Mouse (Mus musculus): ENCODE measurements around the gene Ebf1. TPM values are rescaled to one million over a fixed set of nuclear protein-coding genes. Genes with fewer than 3 reads are reported as not detected.

Ebf1 gene
- polyA plus RNA-seq, 1 experiment from 2014 or later, result 11.6 TPM

DNA sequence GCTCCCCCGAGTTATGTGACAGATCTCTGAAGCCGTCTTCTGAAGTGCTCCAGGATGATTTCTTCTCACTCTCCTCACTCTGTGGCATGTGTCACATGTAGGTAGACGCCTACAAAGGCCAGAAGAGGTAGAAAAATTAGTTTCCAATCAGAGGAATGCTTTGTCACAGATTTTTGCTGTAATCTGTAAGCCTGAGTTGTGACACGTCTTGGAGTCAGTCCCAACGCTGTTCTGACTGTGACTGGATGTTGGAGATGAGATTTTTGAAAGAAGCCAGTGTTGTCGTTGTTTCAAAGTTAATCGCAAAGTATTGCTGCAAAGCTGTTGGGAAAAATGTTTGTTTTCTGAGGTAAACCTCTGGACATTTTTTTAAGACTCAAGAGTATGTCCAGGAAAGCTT lies 139.2 kb downstream of the Ebf1 start:
- H3K9ac ChIP-seq, result no peak overlapping the region
- H3K4me2 ChIP-seq, result no peak overlapping the region
- no peak for DNase-seq
- H3K4me3 ChIP-seq (ENCODE audit: low read depth, low read length), result no peak overlapping the region
- H3K36me3 ChIP-seq (ENCODE audit: insufficient read depth), result no peaks in the 10 kb centered on the region
- H3K4me1 ChIP-seq (ENCODE audit: insufficient read depth), result no peaks in the 10 kb centered on the region
- H3K27me3 ChIP-seq (ENCODE audit: insufficient read depth, low read length), result no peaks in the 10 kb centered on the region
- TF ChIP-seq CTCF (IDR thresholded peaks at IDR 0.05; ENCODE audit: low read depth), result no peak
- no peaks in the 10 kb centered on the region for H3K9me3 ChIP-seq (ENCODE audit: low read depth, low read length)
- ATAC-seq (ENCODE audit: insufficient read depth), result no peak
- no peak overlapping the region for H3K27ac ChIP-seq (ENCODE audit: low read depth)
- WGBS, result 58% methylated on average over 7 of the region's 7 CpGs

DNA sequence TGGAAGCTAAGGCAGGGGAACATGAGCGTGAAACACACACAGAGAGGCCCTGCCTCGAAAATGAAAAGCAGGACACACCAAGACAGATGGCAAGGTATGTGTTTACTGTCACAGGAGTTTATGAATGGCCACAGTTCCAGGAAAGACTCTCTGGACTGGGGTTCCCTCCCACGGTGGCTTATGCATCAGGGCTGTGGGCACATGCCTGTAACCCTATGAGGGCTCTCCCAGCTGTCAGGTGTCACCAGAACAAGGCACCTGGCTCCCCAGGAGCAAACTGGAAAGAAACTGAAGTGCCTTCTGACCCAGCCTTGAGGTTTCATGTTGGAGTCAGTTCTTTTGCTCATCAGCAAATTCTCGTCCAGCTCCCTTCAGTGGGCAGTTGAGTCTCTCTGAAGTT lies 141.7 kb downstream of the Ebf1 start:
- ATAC-seq (ENCODE audit: insufficient read depth), result no peak
- TF ChIP-seq CTCF (IDR thresholded peaks at IDR 0.05; ENCODE audit: low read depth), result no peak
- WGBS, result 63% methylated on average over 4 of the region's 4 CpGs
- Histone ChIP-seq H3K9ac (no peak overlapping the region), H3K4me2 (no peak overlapping the region), H3K9me3 (ENCODE audit: low read depth, low read length) (no peaks in the 10 kb centered on the region), H3K4me3 (ENCODE audit: low read depth, low read length) (no peak overlapping the region), H3K27me3 (ENCODE audit: insufficient read depth, low read length) (no peaks in the 10 kb centered on the region), H3K4me1 (ENCODE audit: insufficient read depth) (no peaks in the 10 kb centered on the region), H3K36me3 (ENCODE audit: insufficient read depth) (no peaks in the 10 kb centered on the region), H3K27ac (ENCODE audit: low read depth) (no peak overlapping the region)
- no peak for DNase-seq

DNA sequence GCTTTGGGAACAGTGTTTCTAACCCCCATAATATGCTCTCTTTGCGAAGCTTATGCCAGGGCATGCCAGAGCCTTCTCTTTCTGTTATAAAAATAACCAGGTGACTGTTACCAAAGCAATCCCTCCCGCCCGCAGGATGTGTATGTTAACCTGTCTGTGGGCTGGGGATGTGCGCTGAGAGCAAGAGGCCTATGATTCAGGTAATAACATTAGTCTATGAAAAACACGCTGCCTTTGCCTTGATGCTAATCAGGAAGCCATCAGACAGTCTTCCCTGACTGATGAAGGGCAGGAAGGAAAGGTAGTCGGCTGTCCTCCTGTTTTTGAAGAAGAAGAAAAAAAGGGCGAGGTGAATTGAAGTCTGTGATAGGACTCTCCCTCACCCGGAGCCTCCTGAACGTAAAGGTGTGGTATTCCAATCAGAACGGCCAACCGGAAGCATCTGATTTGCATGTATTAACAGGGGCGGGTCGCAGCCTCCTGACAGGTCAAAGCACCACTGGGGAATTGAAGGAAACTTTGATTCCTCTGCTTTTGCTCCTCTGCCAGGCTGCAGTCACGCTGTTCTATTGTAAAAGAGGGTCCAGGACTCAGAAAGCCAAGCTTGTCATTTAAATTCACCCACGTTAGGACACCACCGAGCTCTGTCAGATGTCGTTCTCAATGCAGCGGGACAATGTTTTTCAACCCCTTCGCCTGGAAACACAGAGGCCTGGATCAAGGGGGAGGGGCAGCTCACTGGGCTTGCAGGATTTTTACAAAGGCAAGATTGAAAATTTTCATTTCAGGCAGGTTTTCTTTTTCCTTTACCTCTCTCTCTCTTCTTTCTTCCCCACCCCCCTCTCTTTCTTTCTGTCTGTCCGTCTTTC lies 144.2 kb downstream of the Ebf1 start:
- no peaks in the 10 kb centered on the region for H3K9me3 ChIP-seq (ENCODE audit: low read depth, low read length)
- H3K9ac ChIP-seq, result no peak overlapping the region
- H3K36me3 ChIP-seq (ENCODE audit: insufficient read depth), result no peaks in the 10 kb centered on the region
- DNase-seq, result no peak
- no peaks in the 10 kb centered on the region for H3K4me1 ChIP-seq (ENCODE audit: insufficient read depth)
- TF ChIP-seq CTCF (IDR thresholded peaks at IDR 0.05; ENCODE audit: low read depth), result no peak
- no peak overlapping the region for H3K27ac ChIP-seq (ENCODE audit: low read depth)
- no peaks in the 10 kb centered on the region for H3K27me3 ChIP-seq (ENCODE audit: insufficient read depth, low read length)
- 13% methylated on average over 20 of the region's 20 CpGs for WGBS
- ATAC-seq (ENCODE audit: insufficient read depth), result no peak
- H3K4me2 ChIP-seq, result peak overlapping the region; percentile 36
- H3K4me3 ChIP-seq (ENCODE audit: low read depth, low read length), result no peak overlapping the region

DNA sequence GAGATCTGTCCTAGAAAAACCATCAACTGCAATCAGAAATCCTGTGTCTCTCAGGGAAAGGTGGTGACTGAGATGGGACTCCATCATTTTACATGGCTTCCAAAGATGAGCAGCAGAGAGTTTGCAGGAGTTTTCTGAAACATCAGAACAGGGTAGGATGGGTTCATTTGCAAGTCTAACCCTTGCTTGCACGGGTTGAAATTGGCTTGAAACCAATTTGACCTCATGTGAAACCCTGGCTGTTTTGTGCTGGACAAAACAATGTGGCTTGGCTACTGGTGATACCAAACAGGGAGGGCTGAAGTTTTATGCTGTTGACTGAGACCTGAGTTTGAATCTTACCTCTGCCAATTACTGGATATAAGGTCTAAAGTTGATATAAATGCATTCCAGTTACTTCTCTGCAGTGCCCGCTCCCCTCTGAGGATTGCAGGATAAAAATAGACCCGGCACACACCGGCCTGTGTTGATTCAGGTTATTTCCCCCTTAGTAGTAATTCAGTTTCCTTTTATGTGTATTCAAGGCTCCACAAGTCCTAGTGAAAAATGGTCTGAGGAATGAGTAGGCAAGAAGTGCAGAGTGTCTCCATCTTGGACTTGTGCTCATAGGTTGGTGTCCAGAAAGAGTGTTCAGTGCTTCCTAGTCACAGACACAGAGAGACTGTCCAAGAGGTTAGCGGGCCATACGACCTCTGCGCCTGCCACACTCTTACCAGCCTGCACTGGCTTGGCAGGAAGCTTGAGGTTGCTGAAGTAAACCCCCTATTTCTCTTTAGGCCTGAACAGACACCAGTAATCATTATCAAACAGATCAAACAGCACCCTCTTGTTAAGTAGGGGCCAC lies 147.1 kb downstream of the Ebf1 start:
- no peaks in the 10 kb centered on the region for H3K36me3 ChIP-seq (ENCODE audit: insufficient read depth)
- no peaks in the 10 kb centered on the region for H3K27me3 ChIP-seq (ENCODE audit: insufficient read depth, low read length)
- H3K9me3 ChIP-seq (ENCODE audit: low read depth, low read length), result no peaks in the 10 kb centered on the region
- ATAC-seq (ENCODE audit: insufficient read depth) (no peak), DNase-seq (no peak)
- H3K27ac ChIP-seq (ENCODE audit: low read depth), result no peak overlapping the region
- no peak overlapping the region for H3K4me3 ChIP-seq (ENCODE audit: low read depth, low read length)
- TF ChIP-seq CTCF (IDR thresholded peaks at IDR 0.05; ENCODE audit: low read depth), result no peak
- 80% methylated on average over 7 of the region's 7 CpGs for WGBS
- no peak overlapping the region for H3K9ac ChIP-seq
- H3K4me1 ChIP-seq (ENCODE audit: insufficient read depth), result no peaks in the 10 kb centered on the region
- H3K4me2 ChIP-seq, result no peak overlapping the region

DNA sequence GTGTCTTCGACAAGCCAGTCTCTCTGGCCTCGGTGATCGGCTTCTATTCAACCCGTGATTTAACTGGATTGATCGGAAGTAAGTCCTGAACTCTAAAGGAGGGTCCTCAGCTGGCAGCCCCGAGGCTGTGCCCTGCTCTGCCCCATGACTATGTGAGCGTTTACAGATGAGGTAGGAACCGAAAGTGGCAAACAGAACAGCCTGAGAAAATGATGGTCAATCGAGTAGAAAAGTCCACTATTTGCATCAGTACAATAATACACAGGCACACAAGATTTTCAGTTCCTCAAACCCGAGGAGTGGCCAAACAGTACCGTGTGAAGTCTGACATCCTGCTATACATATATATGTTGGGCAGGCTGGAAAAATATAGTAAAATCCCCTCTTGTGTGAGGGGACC lies 147.9 kb downstream of the Ebf1 start:
- ATAC-seq (ENCODE audit: insufficient read depth), result no peak
- 81% methylated on average over 11 of the region's 11 CpGs for WGBS

DNA sequence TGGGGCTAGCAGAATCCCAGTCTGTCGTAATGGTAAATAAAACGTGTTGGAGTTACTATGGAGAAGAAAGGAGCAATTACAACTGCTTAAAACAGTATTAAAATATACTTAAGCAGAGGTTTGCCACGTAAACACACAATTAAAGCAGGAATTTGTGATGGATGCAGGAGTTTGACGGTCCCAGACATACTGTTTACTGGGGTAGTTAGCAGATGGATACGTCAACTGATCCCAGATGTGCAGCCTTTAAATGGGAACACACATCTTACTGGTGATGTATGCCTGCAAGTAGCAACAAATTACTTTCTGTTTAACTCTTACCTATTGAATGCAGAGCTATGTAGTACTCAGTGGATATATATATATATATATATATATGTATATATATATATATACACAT lies 149.1 kb downstream of the Ebf1 start:
- Histone ChIP-seq H3K27ac (ENCODE audit: low read depth) (no peak overlapping the region), H3K9ac (no peak overlapping the region), H3K4me3 (ENCODE audit: low read depth, low read length) (no peak overlapping the region), H3K4me2 (no peak overlapping the region), H3K9me3 (ENCODE audit: low read depth, low read length) (no peaks in the 10 kb centered on the region), H3K36me3 (ENCODE audit: insufficient read depth) (no peaks in the 10 kb centered on the region), H3K4me1 (ENCODE audit: insufficient read depth) (no peaks in the 10 kb centered on the region), H3K27me3 (ENCODE audit: insufficient read depth, low read length) (no peaks in the 10 kb centered on the region)
- 48% methylated on average over 5 of the region's 5 CpGs for WGBS
- no peak for TF ChIP-seq CTCF (IDR thresholded peaks at IDR 0.05; ENCODE audit: low read depth)
- DNase-seq (no peak), ATAC-seq (ENCODE audit: insufficient read depth) (no peak)

More for the DNA sequence above, 147.9 kb downstream of the Ebf1 start:
- H3K27ac ChIP-seq (ENCODE audit: low read depth), result no peak overlapping the region
- no peaks in the 10 kb centered on the region for H3K27me3 ChIP-seq (ENCODE audit: insufficient read depth, low read length)
- no peak overlapping the region for H3K4me2 ChIP-seq
- no peak for TF ChIP-seq CTCF (IDR thresholded peaks at IDR 0.05; ENCODE audit: low read depth)
- H3K4me1 ChIP-seq (ENCODE audit: insufficient read depth), result no peaks in the 10 kb centered on the region
- H3K9me3 ChIP-seq (ENCODE audit: low read depth, low read length), result no peaks in the 10 kb centered on the region
- H3K9ac ChIP-seq, result no peak overlapping the region
- H3K36me3 ChIP-seq (ENCODE audit: insufficient read depth), result no peaks in the 10 kb centered on the region
- H3K4me3 ChIP-seq (ENCODE audit: low read depth, low read length), result no peak overlapping the region
- no peak for DNase-seq

DNA sequence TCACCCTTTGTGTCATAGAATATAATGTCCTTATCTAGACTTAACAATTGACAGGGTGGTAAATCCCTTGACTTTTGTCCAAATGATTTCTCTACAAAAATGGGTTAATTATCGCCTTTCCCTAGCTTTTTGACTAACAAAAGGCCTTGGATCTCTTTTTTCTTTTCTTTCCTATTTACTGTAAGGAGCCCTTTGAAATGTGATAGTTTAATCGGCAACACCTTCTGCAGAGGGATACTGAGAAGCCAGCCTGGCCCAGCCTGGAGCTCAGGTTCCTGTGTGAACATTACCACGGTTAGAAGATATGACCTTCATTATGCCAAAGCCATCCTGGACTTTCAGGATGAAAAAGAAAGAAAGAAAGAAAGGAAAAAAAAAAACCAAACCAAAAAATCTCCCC lies 150.2 kb downstream of the Ebf1 start:
- no peak overlapping the region for H3K9ac ChIP-seq
- H3K4me3 ChIP-seq (ENCODE audit: low read depth, low read length), result no peak overlapping the region
- DNase-seq, result no peak

More for the DNA sequence above, 150.2 kb downstream of the Ebf1 start:
- Histone ChIP-seq H3K9me3 (ENCODE audit: low read depth, low read length) (no peaks in the 10 kb centered on the region), H3K4me2 (no peak overlapping the region), H3K27ac (ENCODE audit: low read depth) (no peak overlapping the region), H3K27me3 (ENCODE audit: insufficient read depth, low read length) (no peaks in the 10 kb centered on the region), H3K36me3 (ENCODE audit: insufficient read depth) (no peaks in the 10 kb centered on the region), H3K4me1 (ENCODE audit: insufficient read depth) (no peaks in the 10 kb centered on the region)
- 21% methylated on average over 3 of the region's 3 CpGs for WGBS
- no peak for TF ChIP-seq CTCF (IDR thresholded peaks at IDR 0.05; ENCODE audit: low read depth)
- ATAC-seq (ENCODE audit: insufficient read depth), result no peak
